Mouse (Mus musculus): ENCODE measurements around the gene Lyrm7.

GRCm38 (mm10) chr11:54906466-54906865 is 45.8 kb upstream of the Lyrm7 start:
- TF ChIP-seq CTCF (IDR thresholded peaks at IDR 0.05) = no peak
- no peak for TF ChIP-seq EP300 (IDR thresholded peaks at IDR 0.05; ENCODE audit: insufficient read depth, low read depth, low read length)
- no peak for TF ChIP-seq POLR2A (IDR thresholded peaks at IDR 0.05; ENCODE audit: insufficient read depth, low read depth, low read length)
